Mouse (Mus musculus) left cerebral cortex, postnatal 14 days (tissue): Measurements from ENCODE around the gene Ptpre. TPM values are rescaled to one million over a fixed set of nuclear protein-coding genes. Genes with fewer than 3 reads are reported as not detected.
A peak's percentile ranks its signal among the peaks of the same experiment; 100 is the strongest.
"Not testable (repeated sequence)": the region's sequence is repeated elsewhere in the genome, so short reads cannot be mapped to it uniquely, and the experiment has no call there.

Experiments used
- DNase-seq, 2 experiments: peaks; one replicate each; pipeline ENCODE4 v3.0.0; 2021 to 2022; ENCODE audit warnings: low spot score in 2 of 2, mixed read lengths in 1 of 2
- intact Hi-C: fragments of 180-260 bp; cut with DNase I; formaldehyde crosslinking; loops from one replicate; pipeline ENCODE4 v1.15.1; 2025
- total RNA-seq, 2 experiments: library from RNA; stranded (reverse); gene quantifications; 2 replicates each; pipeline ENCODE4 v1.2.3; 2021

Ptpre gene
- total RNA-seq, 2 experiments from 2014 or later = 23.7 to 31.2 TPM

- intact Hi-C loops = no loop called here
- no peak for DNase-seq
Measured at GRCm38 (mm10) chr7:135658150-135658549, 120.9 kb downstream of the Ptpre start.

- intact Hi-C loops = no loop called here
- no peak for DNase-seq
Measured at GRCm38 (mm10) chr7:135659314-135659935, 122.1 kb downstream of the Ptpre start.

GRCm38 (mm10) chr7:135660314-135660713 lies 123.0 kb downstream of the Ptpre start:
- intact Hi-C loops = loop anchor here (10.0 kb wide), 1 partner anchor 256 kb away; no protein-coding TSS in a partner anchor
- no peak for DNase-seq

GRCm38 (mm10) chr7:135664211-135664610 lies 126.9 kb downstream of the Ptpre start:
- no peak for DNase-seq
- intact Hi-C loops = loop anchor here (10.0 kb wide), 1 partner anchor 259 kb away; no protein-coding TSS in a partner anchor

- DNase-seq = no peak
- intact Hi-C loops = loop anchor here (10.0 kb wide), 1 partner anchor 262 kb away; no protein-coding TSS in a partner anchor
Measured at GRCm38 (mm10) chr7:135666314-135666713, 129.0 kb downstream of the Ptpre start.

GRCm38 (mm10) chr7:135668852-135669739 lies 131.8 kb downstream of the Ptpre start:
- intact Hi-C loops = loop anchor here (2.0 to 10.0 kb wide), 3 partner anchors 132 to 264 kb away; partner anchors contain the start of gene Ptpre
- DNase-seq = peak; percentile 80 to 85

GRCm38 (mm10) chr7:135673576-135673975 lies 136.3 kb downstream of the Ptpre start:
- intact Hi-C loops = no loop called here
- no peak for DNase-seq

GRCm38 (mm10) chr7:135676722-135677121 lies 139.4 kb downstream of the Ptpre start:
- intact Hi-C loops = no loop called here
- no peak for DNase-seq

- DNase-seq = peak; percentile 44 to 56
- intact Hi-C loops = loop anchor here (5.0 kb wide), 1 partner anchor 57 kb away; no protein-coding TSS in a partner anchor
Measured at GRCm38 (mm10) chr7:135680334-135680733, 143.1 kb downstream of the Ptpre start.

- DNase-seq = peak in 1 of 2 experiments; percentile 20
- intact Hi-C loops = loop anchor here (5.0 kb wide), 1 partner anchor 53 kb away; no protein-coding TSS in a partner anchor
Measured at GRCm38 (mm10) chr7:135684098-135684497, 146.8 kb downstream of the Ptpre start.

- no peak for DNase-seq
- intact Hi-C loops = loop anchor here (5.0 kb wide), 1 partner anchor 52 kb away; no protein-coding TSS in a partner anchor
Measured at GRCm38 (mm10) chr7:135684938-135685337, 147.7 kb downstream of the Ptpre start.

GRCm38 (mm10) chr7:135689396-135689795 lies 152.1 kb downstream of the Ptpre start:
- intact Hi-C loops = no loop called here
- no peak for DNase-seq

- intact Hi-C loops = no loop called here
- DNase-seq = no peak
Measured at GRCm38 (mm10) chr7:135691941-135692340, 154.7 kb downstream of the Ptpre start.

- no peak for DNase-seq
- intact Hi-C loops = no loop called here
Measured at GRCm38 (mm10) chr7:135694130-135694529, 156.8 kb downstream of the Ptpre start.

GRCm38 (mm10) chr7:135694796-135695195 lies 157.5 kb downstream of the Ptpre start:
- DNase-seq = no peak
- intact Hi-C loops = no loop called here

- intact Hi-C loops = no loop called here
- no peak for DNase-seq
Measured at GRCm38 (mm10) chr7:135696127-135696526, 158.8 kb downstream of the Ptpre start.

- intact Hi-C loops, DNase-seq: not testable (repeated sequence)
Measured at GRCm38 (mm10) chr7:135697021-135697740, 159.9 kb downstream of the Ptpre start.

GRCm38 (mm10) chr7:135698362-135698761 lies 161.1 kb downstream of the Ptpre start:
- no peak for DNase-seq
- intact Hi-C loops = no loop called here

GRCm38 (mm10) chr7:135699351-135699750 lies 162.1 kb downstream of the Ptpre start:
- DNase-seq = peak in 1 of 2 experiments; percentile 25
- intact Hi-C loops = not testable (repeated sequence)
